Mouse (Mus musculus): ENCODE measurements at regions not wholly inside any gene's neighbourhood (a gene's known extent, or its start where the extent isn't known, plus 50 kb on each side); places are given as distances from the start of the nearest gene placed in this dataset.
A peak's percentile ranks its signal among the peaks of the same experiment; 100 is the strongest.

GRCm38 (mm10) chr13:80798863-80799817 lies 84.0 kb upstream of the Arrdc3 start:
- no peak for DNase-seq (ENCODE audit: low spot score in 2 of 2)

DNA sequence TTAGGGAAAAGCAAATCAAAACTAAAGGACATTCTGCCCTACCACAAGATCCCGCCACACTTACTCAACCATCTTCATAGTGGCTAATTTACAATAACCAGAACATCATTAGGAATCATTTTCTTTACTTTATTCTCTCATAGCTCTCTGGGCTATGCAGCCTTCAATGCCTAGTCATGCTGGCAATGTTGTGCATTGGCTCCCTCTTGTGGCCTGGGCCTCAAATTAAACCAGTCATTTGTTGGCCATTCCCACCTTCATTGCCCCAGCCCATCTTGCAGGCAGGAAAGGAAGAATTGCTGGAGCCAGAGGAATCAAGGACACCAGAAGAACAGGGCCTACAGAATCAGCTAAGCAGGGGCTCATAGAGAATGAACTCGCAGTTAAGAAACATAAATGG lies 77.0 kb upstream of the Arrdc3 start:
- DNase-seq (ENCODE audit: low spot score in 2 of 2): peak; percentile 2 to 8

- no peak for DNase-seq (ENCODE audit: low spot score in 2 of 2)
These were observed 56.1 kb upstream of the Arrdc3 start for GRCm38 (mm10) chr13:80827037-80827471.

Measured in urinary bladder, postnatal 36 days (tissue).